Mouse (Mus musculus) MEL (cell line): ENCODE data around the gene Dgka.

Source experiments
- CHD2 ChIP-seq: IDR thresholded peaks from 2 replicates; pipeline ENCODE4 v1.6.1; 2011; ENCODE audit warnings: low read length, improper control_type of control experiment
- CTCF ChIP-seq, 3 experiments: IDR thresholded peaks in 2 of 3; conservative IDR thresholded peaks in 1 of 3; 2 replicates each; pipeline ENCODE4 v1.5.1; 2011 to 2012; ENCODE audit warnings: low read length in 3 of 3, low read depth in 2 of 3, mild to moderate bottlenecking in 2 of 3, improper control_type of control experiment in 1 of 3, inconsistent platforms in 1 of 3, mixed read lengths in 1 of 3, moderate library complexity in 1 of 3; ENCODE audit not compliant: control insufficient read depth in 1 of 3, insufficient read depth in 1 of 3, poor library complexity in 1 of 3, severe bottlenecking in 1 of 3
- ELF1 ChIP-seq: IDR thresholded peaks from 2 replicates; pipeline ENCODE4 v1.6.1; 2014; ENCODE audit warnings: low read depth, mild to moderate bottlenecking, inconsistent platforms, low read length, improper control_type of control experiment, moderate library complexity
- HCFC1 ChIP-seq: IDR thresholded peaks from 2 replicates; pipeline ENCODE4 v1.6.1; 2012; ENCODE audit warnings: low read depth, mild to moderate bottlenecking, inconsistent platforms, low read length, improper control_type of control experiment, moderate library complexity
- KAT2A ChIP-seq: conservative IDR thresholded peaks from 2 replicates; pipeline ENCODE4 v1.6.1; 2012; ENCODE audit warnings: low read depth, low read length, improper control_type of control experiment, inconsistent platforms
- NELFE ChIP-seq: IDR thresholded peaks from 2 replicates; pipeline ENCODE4 v1.6.1; 2011; ENCODE audit warnings: low read depth, low read length, improper control_type of control experiment
- POLR2A ChIP-seq, 2 experiments: IDR thresholded peaks; 2 replicates each; pipeline ENCODE4 v1.6.1; 2011 to 2012; ENCODE audit warnings: low read length in 2 of 2, mild to moderate bottlenecking in 2 of 2, control low read depth in 1 of 2, improper control_type of control experiment in 1 of 2, low read depth in 1 of 2, moderate library complexity in 1 of 2; ENCODE audit not compliant: control insufficient read depth in 1 of 2, insufficient read depth in 1 of 2, poor library complexity in 1 of 2
- RAD21 ChIP-seq: IDR thresholded peaks from 2 replicates; pipeline ENCODE4 v1.6.1; 2011; ENCODE audit warnings: mild to moderate bottlenecking, low read depth, low read length, improper control_type of control experiment
- SMC3 ChIP-seq: IDR thresholded peaks from 2 replicates; pipeline ENCODE4 v1.6.1; 2011; ENCODE audit warnings: low read depth, low read length, improper control_type of control experiment
- TBP ChIP-seq: IDR thresholded peaks from 2 replicates; pipeline ENCODE4 v1.8.0; 2011; ENCODE audit warnings: low read depth, low read length, improper control_type of control experiment
- USF2 ChIP-seq, 2 experiments: IDR thresholded peaks; 2 replicates each; pipeline ENCODE4 v1.6.1; 2011 to 2012; ENCODE audit warnings: improper control_type of control experiment in 2 of 2, low read length in 2 of 2, borderline replicate concordance in 1 of 2, inconsistent platforms in 1 of 2, low read depth in 1 of 2, mild to moderate bottlenecking in 1 of 2; ENCODE audit not compliant: insufficient read depth in 1 of 2

DNA sequence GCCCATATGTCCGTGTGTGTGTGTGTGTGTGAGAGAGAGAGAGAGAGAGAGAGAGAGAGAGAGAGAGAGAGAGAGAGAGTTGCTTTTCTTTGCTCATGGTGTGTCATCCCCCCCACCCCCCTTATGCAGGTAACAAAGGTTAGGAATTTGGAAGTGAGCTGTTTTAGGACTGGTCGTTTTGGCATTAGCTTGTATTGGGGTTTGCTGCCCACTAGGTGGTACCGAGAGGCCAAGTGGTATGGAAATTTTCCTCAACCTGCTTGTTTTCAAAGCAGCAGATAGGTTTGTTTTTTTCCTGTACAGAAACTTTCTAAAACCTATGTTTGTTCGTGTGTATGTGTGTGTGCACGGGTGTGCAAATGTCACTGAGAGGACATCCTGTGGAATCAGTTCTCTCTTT lies 29.0 kb upstream of the Dgka start:
- TF ChIP-seq KAT2A (no peak), NELFE (no peak), USF2 (IDR thresholded peaks at IDR 0.05; ENCODE audit: borderline replicate concordance in 1 of 2, insufficient read depth in 1 of 2, low read depth in 1 of 2, low read length in 2 of 2) (no peak), SMC3 (peak; percentile 39), ELF1 (no peak), HCFC1 (no peak), RAD21 (peak; percentile 31), CTCF (IDR thresholded peaks at IDR 0.05 in 2 of 3, conservative IDR thresholded peaks at IDR 0.05 in 1 of 3; ENCODE audit: control insufficient read depth in 1 of 3, insufficient read depth in 1 of 3, low read depth in 2 of 3, low read length in 3 of 3, poor library complexity in 1 of 3, severe bottlenecking in 1 of 3) (peak in 2 of 3 experiments; percentile 16 to 60; a peak in 4 of 6 replicates), CHD2 (no peak), TBP (no peak), POLR2A (IDR thresholded peaks at IDR 0.05; ENCODE audit: control insufficient read depth in 1 of 2, insufficient read depth in 1 of 2, low read depth in 1 of 2, low read length in 2 of 2, poor library complexity in 1 of 2) (no peak)
